In the genomic region with DNA sequence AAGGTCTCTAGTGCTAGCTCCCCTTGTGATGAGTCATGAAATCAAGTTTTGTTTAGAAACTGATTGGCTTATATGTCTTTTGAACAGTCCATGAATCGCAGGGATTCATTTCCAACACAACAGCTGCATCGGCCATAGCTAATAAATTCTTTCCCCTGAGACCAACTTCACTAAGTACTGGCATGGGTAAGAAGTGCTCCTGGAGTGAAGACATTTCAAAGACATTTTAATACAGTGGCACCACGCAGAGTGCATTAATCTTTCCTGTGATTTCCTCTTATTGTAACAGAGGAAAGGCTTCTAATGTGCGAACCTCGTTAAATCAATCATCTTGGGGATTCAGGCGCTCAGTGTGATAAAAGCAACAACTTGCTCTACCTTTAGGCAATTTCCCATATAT, we compare ENCODE assay signal across 17 mouse cellular contexts.
DNase-seq lines count a peak whose midpoint lies in the region; ATAC-seq and TF ChIP-seq lines count a peak whose summit lies in the region.
"Had no signal": no experiment of that assay in that cellular context is flagged by ENCODE, and none has a peak within 500 bp of the region (broad histone marks: within the 10 kb centered on the region; RNA-seq: fewer than 3 reads in every experiment).

No protein-coding gene starts in this region.

- no peaks in the 10 kb centered on the region for H3K4me1 ChIP-seq in midbrain, embryonic 15.5 days
- peaks cover 4% of the 10 kb centered on the region; the same call in 1 of the 2 replicates for H3K4me1 ChIP-seq in midbrain, embryonic 13.5 days (replicated peaks)
- H3K4me1 ChIP-seq in limb, embryonic 13.5 days, result peaks cover 5% of the 10 kb centered on the region; the same call in 1 of the 2 replicates
- H3K4me1 ChIP-seq in neural tube, embryonic 15.5 days, result peaks cover 9% of the 10 kb centered on the region
- H3K4me1 ChIP-seq in stomach, postnatal 0 days (replicated peaks; ENCODE audit: control insufficient read depth, insufficient read depth), result no peaks in the 10 kb centered on the region
- H3K4me1 ChIP-seq: embryonic facial prominence, embryonic 15.5 days; forebrain, embryonic 12.5 days; heart, embryonic 12.5 days; intestine, embryonic 15.5 days had no signal

- no peaks in the 10 kb centered on the region for H3K36me3 ChIP-seq in midbrain, embryonic 15.5 days (replicated peaks)
- no peaks in the 10 kb centered on the region for H3K36me3 ChIP-seq in midbrain, embryonic 13.5 days
- no peaks in the 10 kb centered on the region for H3K36me3 ChIP-seq in limb, embryonic 13.5 days
- no peaks in the 10 kb centered on the region for H3K36me3 ChIP-seq in neural tube, embryonic 15.5 days
- no peaks in the 10 kb centered on the region for H3K36me3 ChIP-seq in stomach, postnatal 0 days (ENCODE audit: control insufficient read depth, insufficient read depth, low read length)
- H3K36me3 ChIP-seq: embryonic facial prominence, embryonic 15.5 days; forebrain, embryonic 12.5 days; heart, embryonic 12.5 days; intestine, embryonic 15.5 days had no signal

- H3K27ac ChIP-seq in midbrain, embryonic 15.5 days, result no peak overlapping the region
- H3K27ac ChIP-seq in midbrain, embryonic 13.5 days, result no peak overlapping the region
- no peak overlapping the region for H3K27ac ChIP-seq in limb, embryonic 13.5 days
- no peak overlapping the region for H3K27ac ChIP-seq in neural tube, embryonic 15.5 days (replicated peaks)
- H3K27ac ChIP-seq in stomach, postnatal 0 days (replicated peaks), result no peak overlapping the region
- H3K27ac ChIP-seq: embryonic facial prominence, embryonic 15.5 days; forebrain, embryonic 12.5 days; intestine, embryonic 15.5 days; liver, embryonic 14.5 days had no signal

- H3K4me2 ChIP-seq in midbrain, embryonic 15.5 days, result no peak overlapping the region
- no peak overlapping the region for H3K4me2 ChIP-seq in midbrain, embryonic 13.5 days (replicated peaks)
- H3K4me2 ChIP-seq in limb, embryonic 13.5 days (replicated peaks), result no peak overlapping the region
- H3K4me2 ChIP-seq in neural tube, embryonic 15.5 days, result peak overlapping the region; percentile 1; the same call in 1 of the 2 replicates
- no peak overlapping the region for H3K4me2 ChIP-seq in stomach, postnatal 0 days (replicated peaks; ENCODE audit: low read depth)
- H3K4me2 ChIP-seq: embryonic facial prominence, embryonic 15.5 days; forebrain, embryonic 12.5 days; heart, embryonic 12.5 days; intestine, embryonic 15.5 days had no signal

- peak; percentile 7 for DNase-seq in embryo, embryonic 11 days
- DNase-seq in embryo, embryonic 10 days (ENCODE audit: low spot score), result no peak
- DNase-seq in stomach, postnatal 0 days (ENCODE audit: low spot score), result no peak
- DNase-seq: cerebellum, postnatal 14 days; right cerebral cortex, postnatal 25 days; thymus, postnatal 36 days had no signal

- no peaks in the 10 kb centered on the region for H3K9me3 ChIP-seq in midbrain, embryonic 15.5 days
- no peaks in the 10 kb centered on the region for H3K9me3 ChIP-seq in midbrain, embryonic 13.5 days
- no peaks in the 10 kb centered on the region for H3K9me3 ChIP-seq in limb, embryonic 13.5 days
- no peaks in the 10 kb centered on the region for H3K9me3 ChIP-seq in neural tube, embryonic 15.5 days (replicated peaks)
- H3K9me3 ChIP-seq in stomach, postnatal 0 days (ENCODE audit: control insufficient read depth, low read length), result no peaks in the 10 kb centered on the region
- H3K9me3 ChIP-seq: embryonic facial prominence, embryonic 15.5 days; forebrain, embryonic 12.5 days; heart, embryonic 12.5 days; intestine, embryonic 15.5 days had no signal

- no peak overlapping the region for H3K4me3 ChIP-seq in midbrain, embryonic 15.5 days
- H3K4me3 ChIP-seq in midbrain, embryonic 13.5 days (replicated peaks), result no peak overlapping the region
- no peak overlapping the region for H3K4me3 ChIP-seq in limb, embryonic 13.5 days
- H3K4me3 ChIP-seq in neural tube, embryonic 15.5 days (replicated peaks), result no peak overlapping the region
- H3K4me3 ChIP-seq in stomach, postnatal 0 days (ENCODE audit: low read depth, low read length), result no peak overlapping the region
- H3K4me3 ChIP-seq: embryonic facial prominence, embryonic 15.5 days; forebrain, embryonic 12.5 days; heart, embryonic 12.5 days; intestine, embryonic 15.5 days had no signal

- H3K9ac ChIP-seq in midbrain, embryonic 15.5 days, result no peak overlapping the region
- no peak overlapping the region for H3K9ac ChIP-seq in midbrain, embryonic 13.5 days (replicated peaks)
- no peak overlapping the region for H3K9ac ChIP-seq in limb, embryonic 13.5 days
- H3K9ac ChIP-seq in neural tube, embryonic 15.5 days (replicated peaks), result no peak overlapping the region
- no peak overlapping the region for H3K9ac ChIP-seq in stomach, postnatal 0 days (ENCODE audit: low read length)
- H3K9ac ChIP-seq: embryonic facial prominence, embryonic 15.5 days; forebrain, embryonic 12.5 days; heart, embryonic 12.5 days; intestine, embryonic 15.5 days; liver, embryonic 14.5 days had no signal

- no peak for TF ChIP-seq CTCF in stomach, postnatal 0 days (IDR thresholded peaks at IDR 0.05; ENCODE audit: low read depth)

- 47% methylated on average over 6 of the region's 6 CpGs for WGBS in midbrain, embryonic 15.5 days
- WGBS in midbrain, embryonic 13.5 days, result 59% methylated on average over 6 of the region's 6 CpGs
- 14% methylated on average over 6 of the region's 6 CpGs for WGBS in limb, embryonic 13.5 days
- WGBS in neural tube, embryonic 15.5 days, result 19% methylated on average over 6 of the region's 6 CpGs
- WGBS in stomach, postnatal 0 days, result 61% methylated on average over 6 of the region's 6 CpGs

- peak; percentile 45; the same call in 1 of the 2 replicates for ATAC-seq in midbrain, embryonic 15.5 days (replicated peaks)
- no peak for ATAC-seq in midbrain, embryonic 13.5 days
- peak; percentile 44 for ATAC-seq in limb, embryonic 13.5 days (ENCODE audit: low FRiP score, low read depth)
- ATAC-seq in neural tube, embryonic 15.5 days (ENCODE audit: low FRiP score), result peak; percentile 73
- ATAC-seq in stomach, postnatal 0 days (ENCODE audit: low FRiP score, low TSS enrichment), result no peak
- no peak for ATAC-seq in erythroblast, adult 5-6 weeks (replicated peaks; ENCODE audit: low FRiP score, poor library complexity, severe bottlenecking)
- ATAC-seq: intestine, embryonic 15.5 days had no signal

- no peaks in the 10 kb centered on the region for H3K27me3 ChIP-seq in midbrain, embryonic 15.5 days (replicated peaks)
- H3K27me3 ChIP-seq in midbrain, embryonic 13.5 days, result no peaks in the 10 kb centered on the region
- no peaks in the 10 kb centered on the region for H3K27me3 ChIP-seq in limb, embryonic 13.5 days
- H3K27me3 ChIP-seq in neural tube, embryonic 15.5 days (replicated peaks), result no peaks in the 10 kb centered on the region
- no peaks in the 10 kb centered on the region for H3K27me3 ChIP-seq in stomach, postnatal 0 days (ENCODE audit: control insufficient read depth, insufficient read depth, low read length)
- H3K27me3 ChIP-seq: CH12.LX; embryonic facial prominence, embryonic 15.5 days; forebrain, embryonic 12.5 days; heart, embryonic 12.5 days; intestine, embryonic 15.5 days had no signal

- TF ChIP-seq EP300 in stomach, postnatal 0 days (optimal IDR thresholded peaks at IDR 0.05), result no peak

Comparison
In these comparisons a context has a peak if more than half of its experiments do, and no peak if none do; other contexts are left out.
1. ATAC-seq: peak in midbrain, embryonic 15.5 days (single experiment), limb, embryonic 13.5 days (single experiment) and neural tube, embryonic 15.5 days (single experiment); none in midbrain, embryonic 13.5 days (single experiment), stomach, postnatal 0 days (single experiment) and erythroblast, adult 5-6 weeks (single experiment).